Mouse (Mus musculus): ENCODE measurements around the gene Igsf9. TPM values are rescaled to one million over a fixed set of nuclear protein-coding genes. Genes with fewer than 3 reads are reported as not detected.

The Igsf9 gene
- total and polyA plus RNA-seq, 3 experiments, result 0.12 to 0.38 TPM; not detected in 1

GRCm38 (mm10) chr1:172523699-172524101 is 42.1 kb downstream of the Igsf9 start:
- Histone ChIP-seq H3K27me3 (ENCODE audit: control insufficient read depth in 1 of 2, insufficient read depth in 2 of 2, low read length in 2 of 2) (no peaks in the 10 kb centered on the region), H3K36me3 (ENCODE audit: control insufficient read depth in 1 of 2, insufficient read depth in 2 of 2, low read length in 2 of 2) (peaks cover 0 to 19% of the 10 kb centered on the region in 2 experiments; a peak in 2 of 4 replicates), H3K9me3 (replicated peaks; ENCODE audit: insufficient read depth, low read length) (no peaks in the 10 kb centered on the region), H3K4me3 (ENCODE audit: control insufficient read depth in 1 of 2, insufficient read depth in 1 of 2, low read depth in 2 of 2, low read length in 2 of 2) (no peak overlapping the region), H3K9ac (ENCODE audit: control insufficient read depth, low read depth, low read length, poor library complexity, severe bottlenecking) (no peak overlapping the region), H3K79me2 (ENCODE audit: control insufficient read depth, insufficient read depth, low read length, poor library complexity) (no peaks in the 10 kb centered on the region), H3K27ac (ENCODE audit: control insufficient read depth, low read depth, low read length) (no peak overlapping the region), H3K4me1 (ENCODE audit: control insufficient read depth in 1 of 2, insufficient read depth in 2 of 2, low read length in 2 of 2) (peaks cover 5 to 28% of the 10 kb centered on the region in 2 experiments)
- TF ChIP-seq SIN3A (IDR thresholded peaks at IDR 0.05; ENCODE audit: low read length), result no peak
- TF ChIP-seq MAX (IDR thresholded peaks at IDR 0.05; ENCODE audit: low read length), result no peak
- no peak for TF ChIP-seq ETS1 (IDR thresholded peaks at IDR 0.05; ENCODE audit: low read depth, low read length)
- no peak for TF ChIP-seq POLR2AphosphoS5 (IDR thresholded peaks at IDR 0.05; ENCODE audit: borderline replicate concordance, low read depth, low read length)
- no peak for TF ChIP-seq E2F4 (IDR thresholded peaks at IDR 0.05; ENCODE audit: borderline replicate concordance, low read depth, low read length)
- no peak for TF ChIP-seq MEF2A (IDR thresholded peaks at IDR 0.05; ENCODE audit: extremely low read depth, insufficient replicate concordance, low read depth, low read length, poor library complexity, severe bottlenecking)
- TF ChIP-seq CHD1 (IDR thresholded peaks at IDR 0.05; ENCODE audit: low read depth, low read length), result no peak
- no peak for TF ChIP-seq MAZ (IDR thresholded peaks at IDR 0.05; ENCODE audit: low read depth, low read length)
- TF ChIP-seq USF1 (IDR thresholded peaks at IDR 0.05; ENCODE audit: low read depth, low read length), result no peak
- TF ChIP-seq GATA1 (IDR thresholded peaks at IDR 0.05; ENCODE audit: low read depth, low read length), result no peak
- TF ChIP-seq EP300 (IDR thresholded peaks at IDR 0.05; ENCODE audit: low read depth in 1 of 2, low read length in 2 of 2), result no peak
- no peak for TF ChIP-seq TBP (IDR thresholded peaks at IDR 0.05; ENCODE audit: low read depth, low read length)
- no peak for TF ChIP-seq ZMIZ1 (IDR thresholded peaks at IDR 0.05; ENCODE audit: low read depth, low read length)
- no peak for TF ChIP-seq POLR2A (IDR thresholded peaks at IDR 0.05; ENCODE audit: control insufficient read depth in 1 of 2, insufficient read depth in 1 of 2, low read depth in 1 of 2, low read length in 2 of 2, poor library complexity in 1 of 2)
- no peak for DNase-seq (ENCODE audit: low read depth, low spot score)

DNA sequence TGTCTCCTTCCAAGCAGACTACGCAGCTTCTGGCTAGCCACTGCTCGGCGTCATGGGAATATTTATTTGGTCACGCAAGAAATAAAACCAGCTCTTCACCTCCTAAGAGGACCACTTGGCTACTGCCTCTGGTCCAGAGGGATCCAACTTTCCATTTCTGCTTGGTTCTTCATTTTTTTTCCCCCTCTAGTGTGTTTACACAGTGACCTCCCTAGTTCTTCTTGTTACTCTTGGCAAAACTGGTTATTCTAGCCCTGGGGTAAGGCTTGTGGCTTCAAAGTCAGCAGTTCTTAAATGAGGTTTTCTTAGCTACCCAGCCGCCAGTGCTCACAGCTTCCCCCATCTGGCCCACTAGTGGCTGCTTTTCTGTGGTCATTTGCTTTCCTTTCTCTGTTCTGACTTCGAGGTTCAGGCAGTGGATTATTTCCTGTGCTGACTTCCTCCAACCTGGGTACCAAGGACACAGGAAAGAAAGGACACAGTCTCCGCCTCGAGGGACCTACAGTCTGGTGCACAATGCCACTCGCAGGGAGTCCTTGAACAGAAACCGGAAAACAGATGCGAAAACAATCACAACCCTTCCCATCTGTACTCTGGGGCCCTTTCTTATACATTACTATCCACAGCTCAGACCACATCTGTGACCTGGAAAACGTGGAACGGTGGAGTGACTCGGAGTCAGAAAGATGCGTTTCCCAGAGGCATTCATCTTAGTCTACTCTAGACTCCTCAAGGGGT is 43.6 kb downstream of the Igsf9 start:
- Histone ChIP-seq H3K9ac (ENCODE audit: control insufficient read depth, low read depth, low read length, poor library complexity, severe bottlenecking) (no peak overlapping the region; the same call in 1 of the 2 replicates), H3K4me1 (ENCODE audit: control insufficient read depth in 1 of 2, insufficient read depth in 2 of 2, low read length in 2 of 2) (peaks cover 5 to 28% of the 10 kb centered on the region in 2 experiments), H3K9me3 (replicated peaks; ENCODE audit: insufficient read depth, low read length) (no peaks in the 10 kb centered on the region), H3K79me2 (ENCODE audit: control insufficient read depth, insufficient read depth, low read length, poor library complexity) (no peaks in the 10 kb centered on the region), H3K27ac (ENCODE audit: control insufficient read depth, low read depth, low read length) (no peak overlapping the region), H3K27me3 (ENCODE audit: control insufficient read depth in 1 of 2, insufficient read depth in 2 of 2, low read length in 2 of 2) (no peaks in the 10 kb centered on the region), H3K4me3 (ENCODE audit: control insufficient read depth in 1 of 2, insufficient read depth in 1 of 2, low read depth in 2 of 2, low read length in 2 of 2) (peak overlapping the region in 1 of 2 experiments; percentile 14; a peak in 1 of 4 replicates), H3K36me3 (ENCODE audit: control insufficient read depth in 1 of 2, insufficient read depth in 2 of 2, low read length in 2 of 2) (peaks cover 0 to 19% of the 10 kb centered on the region in 2 experiments; a peak in 2 of 4 replicates)
- DNase-seq (ENCODE audit: low read depth, low spot score), result peak; percentile 44
- TF ChIP-seq BHLHE40 (IDR thresholded peaks at IDR 0.05; ENCODE audit: borderline replicate concordance, low read depth, low read length) (no peak), MYC (IDR thresholded peaks at IDR 0.05; ENCODE audit: low read depth, low read length) (no peak), MAZ (IDR thresholded peaks at IDR 0.05; ENCODE audit: low read depth, low read length) (no peak), RAD21 (IDR thresholded peaks at IDR 0.05; ENCODE audit: low read depth, low read length) (no peak), MEF2A (IDR thresholded peaks at IDR 0.05; ENCODE audit: extremely low read depth, insufficient replicate concordance, low read depth, low read length, poor library complexity, severe bottlenecking) (no peak), ETS1 (IDR thresholded peaks at IDR 0.05; ENCODE audit: low read depth, low read length) (no peak), E2F4 (IDR thresholded peaks at IDR 0.05; ENCODE audit: borderline replicate concordance, low read depth, low read length) (no peak), HCFC1 (IDR thresholded peaks at IDR 0.05; ENCODE audit: low read depth, low read length) (no peak), ZC3H11A (IDR thresholded peaks at IDR 0.05; ENCODE audit: low read depth, low read length) (no peak), POLR2AphosphoS5 (IDR thresholded peaks at IDR 0.05; ENCODE audit: borderline replicate concordance, low read depth, low read length) (no peak), MAX (IDR thresholded peaks at IDR 0.05; ENCODE audit: low read length) (no peak), SIN3A (IDR thresholded peaks at IDR 0.05; ENCODE audit: low read length) (no peak), POLR2AphosphoS2 (IDR thresholded peaks at IDR 0.05; ENCODE audit: low read length) (no peak), MYB (IDR thresholded peaks at IDR 0.05; ENCODE audit: low read depth, low read length) (no peak)
